Mouse (Mus musculus) C3H10T1/2 (cell line): Measurements from ENCODE around the gene Tbc1d10a. TPM values are rescaled to one million over a fixed set of nuclear protein-coding genes. Genes with fewer than 3 reads are reported as not detected.

Source experiments
- polyA plus RNA-seq, 2 experiments: library from polyadenylated mRNA; unstranded; fragments of >200 nt; fragmentation: generic; extraction: Trizol; gene quantifications; one replicate each; pipeline ENCODE4 v1.2.1; 2012; ENCODE audit warnings: missing spikeins in 2 of 2

The Tbc1d10a gene
- polyA plus RNA-seq, result 10 to 100 TPM; 20.9 to 44.1 TPM

GRCm38 (mm10) chr11:4186486-4187317 lies at the start of gene Tbc1d10a:
Gene Tbc1d10a, plus strand, starts transcription at chr11:4186789.

GRCm38 (mm10) chr11:4159808-4160708 lies 26.5 kb upstream of the Tbc1d10a start, which contains the start of the genes Ccdc157 and Sf3a1:
Gene Ccdc157, minus strand, starts transcription at chr11:4160293.
Gene Sf3a1, plus strand, starts transcription at chr11:4160350.

GRCm38 (mm10) chr11:4217914-4218629 lies 31.5 kb downstream of the Tbc1d10a start, which contains the start of gene Castor1:
Gene Castor1, plus strand, starts transcription at chr11:4218225.

GRCm38 (mm10) chr11:4235665-4236545 lies 49.3 kb downstream of the Tbc1d10a start, which contains the start of gene Osm:
Gene Osm, plus strand, starts transcription at chr11:4236420.

GRCm38 (mm10) chr11:4256846-4257607 lies 70.4 kb downstream of the Tbc1d10a start, which contains the start of gene Lif:
Gene Lif, plus strand, starts transcription at chr11:4257557.

Other genes with a start within 250 kb of the Tbc1d10a start
- 10 to 100 TPM; 53.4 to 95.8 TPM for gene Pes1, start 222.8 kb upstream of the Tbc1d10a start, polyA plus RNA-seq
- under 1 TPM; 0.02 to 0.05 TPM for gene 4930556J24Rik, start 210.0 kb upstream of the Tbc1d10a start, polyA plus RNA-seq
- gene Gal3st1, start 203.2 kb upstream of the Tbc1d10a start, polyA plus RNA-seq, result under 1 TPM; 0.02 to 0.17 TPM
- not detected for gene Sec14l4, start 155.3 kb upstream of the Tbc1d10a start, polyA plus RNA-seq
- not detected for gene Sec14l3, start 121.9 kb upstream of the Tbc1d10a start, polyA plus RNA-seq
- gene Mtfp1, start 91.3 kb upstream of the Tbc1d10a start, polyA plus RNA-seq, result 1 to 10 TPM in 1 of 2 experiments, under 1 TPM in 1; 0.39 to 1.1 TPM
- gene Sec14l2, start 63.4 kb upstream of the Tbc1d10a start, polyA plus RNA-seq, result under 1 TPM; 0.05 to 0.20 TPM
- 10 to 100 TPM in 1 of 2 experiments, 1 to 10 TPM in 1; 8.1 to 38.3 TPM for gene Rnf215, start 51.6 kb upstream of the Tbc1d10a start, polyA plus RNA-seq
- gene Ccdc157, start 26.5 kb upstream of the Tbc1d10a start, polyA plus RNA-seq, result 10 to 100 TPM in 1 of 2 experiments, 1 to 10 TPM in 1; 1.4 to 11.9 TPM
- 10 to 100 TPM; 33.7 to 44.0 TPM for gene Sf3a1, start 26.4 kb upstream of the Tbc1d10a start, polyA plus RNA-seq
- 1 to 10 TPM; 1.7 to 3.0 TPM for gene Castor1, start 31.4 kb downstream of the Tbc1d10a start, polyA plus RNA-seq
- not detected for gene Osm, start 49.6 kb downstream of the Tbc1d10a start, polyA plus RNA-seq
- gene Lif, start 70.8 kb downstream of the Tbc1d10a start, polyA plus RNA-seq, result under 1 TPM; 0.62 to 0.68 TPM